Mouse (Mus musculus) ES-E14 (cell line): ENCODE measurements around the gene 2300003K06Rik. TPM values are rescaled to one million over a fixed set of nuclear protein-coding genes. Genes with fewer than 3 reads are reported as not detected.
"Not testable (repeated sequence)": the region's sequence is repeated elsewhere in the genome, so short reads cannot be mapped to it uniquely, and the experiment has no call there.

Experiments
- DNase-seq: peaks from one replicate; pipeline ENCODE4 v3.0.0-alpha.2; 2013; ENCODE audit warnings: low read depth, low spot score
- H3K27ac ChIP-seq: 2 replicates; pipeline ENCODE4 v1.5.1; 2012; ENCODE audit warnings: low read depth, mild to moderate bottlenecking, low read length, moderate library complexity, mixed read lengths; ENCODE audit not compliant: poor library complexity, insufficient read depth, severe bottlenecking
- H3K36me3 ChIP-seq: 2 replicates; pipeline ENCODE4 v1.6.1; 2012; ENCODE audit warnings: mild to moderate bottlenecking, low read length, moderate library complexity, mixed read lengths; ENCODE audit not compliant: control insufficient read depth, poor library complexity, insufficient read depth, severe bottlenecking
- H3K4me1 ChIP-seq, 2 experiments: fragments of 150-350 bp in 1 of 2; sonication (generic) in 1 of 2; 2 replicates each; pipeline ENCODE4 v1.6.1; 2012; ENCODE audit warnings: low read length in 2 of 2, mild to moderate bottlenecking in 1 of 2, mixed read lengths in 1 of 2; ENCODE audit not compliant: control insufficient read depth in 2 of 2, insufficient read depth in 2 of 2, poor library complexity in 1 of 2
- H3K4me3 ChIP-seq, 2 experiments: fragments of 150-350 bp in 1 of 2; sonication (generic) in 1 of 2; 2 replicates each; pipeline ENCODE4 v1.5.1; 2012; ENCODE audit warnings: low read length in 2 of 2, low read depth in 1 of 2, mild to moderate bottlenecking in 1 of 2, mixed read lengths in 1 of 2; ENCODE audit not compliant: insufficient read depth in 1 of 2, poor library complexity in 1 of 2, severe bottlenecking in 1 of 2
- H3K9ac ChIP-seq: 2 replicates; pipeline ENCODE4 v1.6.1; 2012; ENCODE audit warnings: low read depth, mild to moderate bottlenecking, low read length, mixed read lengths; ENCODE audit not compliant: poor library complexity, insufficient read depth, severe bottlenecking
- H3K9me3 ChIP-seq: fragments of 150-350 bp; sonication (generic); 2 replicates; pipeline ENCODE4 v1.6.1; 2012; ENCODE audit warnings: low read depth, mild to moderate bottlenecking, low read length; ENCODE audit not compliant: control insufficient read depth, insufficient read depth
- CHD2 ChIP-seq: IDR thresholded peaks from 2 replicates; pipeline ENCODE4 v1.6.1; 2014; ENCODE audit warnings: mild to moderate bottlenecking, low read depth, low read length, inconsistent platforms
- HCFC1 ChIP-seq: IDR thresholded peaks from 2 replicates; pipeline ENCODE4 v1.6.1; 2012; ENCODE audit warnings: low read length, inconsistent platforms, borderline replicate concordance; ENCODE audit not compliant: insufficient read depth
- MAFK ChIP-seq: IDR thresholded peaks from 2 replicates; pipeline ENCODE4 v1.6.1; 2014; ENCODE audit warnings: mild to moderate bottlenecking, low read depth, low read length, inconsistent platforms; ENCODE audit not compliant: insufficient read depth
- ZC3H11A ChIP-seq: IDR thresholded peaks from 2 replicates; pipeline ENCODE4 v1.6.1; 2012; ENCODE audit warnings: low read depth, mild to moderate bottlenecking, inconsistent platforms, low read length, borderline replicate concordance
- ZNF384 ChIP-seq: IDR thresholded peaks from 2 replicates; pipeline ENCODE4 v1.6.1; 2012; ENCODE audit warnings: low read depth, low read length, inconsistent platforms
- in situ Hi-C, 2 experiments: fragments of 600-800 bp; cut with MboI; formaldehyde crosslinking; loops; one replicate each; pipeline ENCODE4 v1.15.1; 2025; ENCODE audit warnings: low sequenced_read_pairs in 2 of 2, inconsistent platforms in 1 of 2; ENCODE audit not compliant: unreplicated experiment in 2 of 2
- total RNA-seq: library from RNA; depleted of rRNA; stranded (reverse); fragments of 300-350 nt; gene quantifications from 2 replicates; pipeline ENCODE4 v1.2.3, GENCODE M21; 2012

2300003K06Rik gene
- total RNA-seq, 1 experiment: not detected

DNA sequence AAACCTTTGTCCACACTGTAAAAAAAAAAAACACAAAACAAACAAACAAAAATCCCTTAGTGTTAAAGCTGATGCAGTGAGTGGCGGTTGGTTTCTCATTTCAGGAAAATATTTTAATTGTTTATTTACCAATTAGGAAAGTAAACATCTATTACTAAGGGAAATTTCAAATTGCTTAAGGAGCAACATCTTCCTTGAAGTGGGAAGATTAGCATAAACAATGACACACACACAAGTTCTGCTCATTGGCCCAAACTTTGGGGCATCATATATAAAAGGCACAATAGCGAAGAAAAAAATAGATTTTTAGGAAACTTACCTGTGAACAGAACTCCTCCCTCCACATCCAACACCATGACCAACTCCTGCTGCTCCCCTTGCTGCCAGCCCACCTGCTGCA, 19.8 kb upstream of the 2300003K06Rik start, which contains the start of gene Gm11568:
TSS of gene Gm11568 (plus strand) at position 301 of the 400 bp plus-strand sequence.
- Histone ChIP-seq H3K36me3 (no peaks in the 10 kb centered on the region), H3K9ac (no peak within 1 kb of the TSS), H3K4me1 (no peaks in the 10 kb centered on the region), H3K9me3 (no peaks in the 10 kb centered on the region), H3K27ac (no peak within 1 kb of the TSS), H3K4me3 (no peak within 1 kb of the TSS)
- TF ChIP-seq ZNF384 (no peak), HCFC1 (no peak), ZC3H11A (no peak), CHD2 (no peak), MAFK (no peak)
- in situ Hi-C loops: no loop called here
- no peak for DNase-seq

DNA sequence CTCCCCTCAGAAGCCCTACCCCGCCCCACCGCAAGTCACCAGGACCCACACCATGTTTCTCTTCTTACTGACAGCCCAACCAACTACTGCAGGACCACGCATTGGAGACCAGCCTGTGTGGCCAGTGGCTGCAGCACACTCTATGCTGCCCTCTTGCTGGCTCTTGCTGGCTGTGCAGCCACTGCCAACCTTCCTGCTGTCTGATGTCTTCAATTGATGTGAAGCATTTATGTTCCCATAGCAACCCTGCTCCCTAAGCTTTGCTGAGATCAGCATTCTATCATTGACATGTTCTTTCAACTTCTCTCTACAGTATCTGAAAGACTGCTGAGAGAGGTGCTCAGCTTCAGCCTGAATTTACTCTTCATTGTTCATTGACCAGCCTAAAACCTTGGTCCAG, 16.3 kb upstream of the 2300003K06Rik start:
- DNase-seq: peak; percentile 6
- in situ Hi-C loops: no loop called here
- TF ChIP-seq MAFK (peak; percentile 83), CHD2 (no peak)
- Histone ChIP-seq H3K27ac (no peak overlapping the region), H3K4me1 (no peaks in the 10 kb centered on the region), H3K4me3 (no peak overlapping the region), H3K36me3 (no peaks in the 10 kb centered on the region), H3K9ac (no peak overlapping the region), H3K9me3 (no peaks in the 10 kb centered on the region)

DNA sequence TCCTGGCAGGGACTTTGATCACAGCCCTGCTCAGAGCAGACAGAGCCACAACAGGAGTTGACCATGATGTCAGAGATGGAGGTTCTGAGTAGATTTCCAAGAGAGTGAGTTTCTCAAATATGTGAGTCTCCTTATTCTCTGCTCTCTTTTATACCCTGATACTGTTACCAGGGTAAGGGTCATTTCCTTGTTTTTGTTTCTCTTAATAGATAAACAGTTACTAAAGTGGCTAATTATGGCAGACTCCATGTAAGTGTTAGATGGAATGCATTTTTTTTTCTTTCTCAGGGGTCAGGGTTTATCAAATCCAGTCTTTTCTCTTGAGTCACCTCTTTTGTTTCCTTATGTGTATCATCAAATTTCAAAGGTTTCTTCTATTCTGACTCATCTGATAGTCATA, 13.6 kb upstream of the 2300003K06Rik start, which contains the start of gene Krtap4-16:
TSS of gene Krtap4-16 (minus strand) at position 101 of the 400 bp plus-strand sequence.
- no peak within 1 kb of the TSS for H3K4me3 ChIP-seq
- no peak within 1 kb of the TSS for H3K27ac ChIP-seq
- H3K9me3 ChIP-seq: no peaks in the 10 kb centered on the region
- no peaks in the 10 kb centered on the region for H3K36me3 ChIP-seq
- no peaks in the 10 kb centered on the region for H3K4me1 ChIP-seq
- DNase-seq: no peak
- in situ Hi-C loops: no loop called here
- TF ChIP-seq ZNF384: no peak
- no peak for TF ChIP-seq MAFK
- no peak for TF ChIP-seq HCFC1
- no peak for TF ChIP-seq CHD2
- TF ChIP-seq ZC3H11A: no peak
- H3K9ac ChIP-seq: no peak within 1 kb of the TSS

GRCm38 (mm10) chr11:99846746-99847145, 8.9 kb upstream of the 2300003K06Rik start:
- Histone ChIP-seq H3K4me1 (no peaks in the 10 kb centered on the region), H3K4me3 (no peak overlapping the region), H3K9me3 (no peaks in the 10 kb centered on the region), H3K27ac (no peak overlapping the region), H3K9ac (no peak overlapping the region), H3K36me3 (no peaks in the 10 kb centered on the region)
- DNase-seq: no peak
- TF ChIP-seq CHD2 (no peak), MAFK (no peak), HCFC1 (no peak), ZNF384 (no peak), ZC3H11A (no peak)
- in situ Hi-C loops: no loop called here

DNA sequence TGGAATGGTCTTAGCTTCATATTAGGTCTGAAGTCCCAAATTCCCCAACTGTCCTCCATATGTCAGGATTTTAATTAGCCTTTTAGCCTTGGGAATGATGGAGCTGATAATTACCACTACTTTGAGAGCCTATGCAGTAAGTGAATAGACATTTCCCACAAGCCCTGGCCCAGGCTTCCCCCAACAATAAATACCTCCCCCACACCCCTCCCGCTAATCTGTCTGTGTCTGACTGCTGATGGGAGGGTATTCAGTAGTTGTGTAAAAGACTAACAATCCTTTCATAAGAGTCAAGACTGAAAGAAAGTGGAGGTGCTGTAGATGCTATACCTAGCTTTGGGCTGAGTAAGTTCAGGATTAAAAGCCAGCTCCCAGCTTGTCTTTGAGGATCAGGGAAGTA, 4.3 kb upstream of the 2300003K06Rik start:
- Histone ChIP-seq H3K27ac (no peak overlapping the region), H3K36me3 (no peaks in the 10 kb centered on the region), H3K9ac (no peak overlapping the region), H3K9me3 (no peaks in the 10 kb centered on the region), H3K4me1 (no peaks in the 10 kb centered on the region), H3K4me3 (no peak overlapping the region)
- TF ChIP-seq ZNF384: no peak
- no peak for TF ChIP-seq ZC3H11A
- TF ChIP-seq HCFC1: no peak
- no peak for TF ChIP-seq MAFK
- no peak for TF ChIP-seq CHD2
- no peak for DNase-seq
- in situ Hi-C loops: no loop called here

- H3K27ac ChIP-seq, H3K4me1 ChIP-seq, H3K9me3 ChIP-seq, DNase-seq, H3K4me3 ChIP-seq, in situ Hi-C loops, H3K9ac ChIP-seq, H3K36me3 ChIP-seq: not testable (repeated sequence)
Observed at GRCm38 (mm10) chr11:99815566-99815965, 22.3 kb downstream of the 2300003K06Rik start, which contains the start of gene Gm11564. Gene Gm11564 (minus strand): TSS chr11:99815666.

DNA sequence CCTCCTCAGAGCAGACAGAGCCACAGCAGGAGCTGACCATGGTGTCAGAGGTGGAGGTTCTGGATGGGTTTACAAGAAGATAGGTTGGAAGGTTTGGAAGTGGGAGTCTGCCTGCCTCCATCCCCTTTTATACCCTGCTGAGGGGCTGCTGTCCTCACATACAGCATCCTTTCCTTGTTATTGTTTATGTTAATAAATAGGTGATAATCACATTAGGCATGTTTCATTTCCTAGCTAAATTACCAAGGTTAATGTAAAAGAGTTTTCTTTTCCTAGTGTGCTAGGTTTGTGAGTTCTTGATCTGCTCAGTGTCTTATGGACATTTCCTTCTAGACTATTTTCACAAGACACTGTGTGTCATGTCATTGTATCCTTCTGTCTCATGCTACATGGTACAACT, 28.1 kb downstream of the 2300003K06Rik start, which contains the start of gene Krtap4-13:
TSS of gene Krtap4-13 (minus strand) at position 101 of the 400 bp plus-strand sequence.
- in situ Hi-C loops, H3K9me3 ChIP-seq: not testable (repeated sequence)

More for the DNA sequence above, 28.1 kb downstream of the 2300003K06Rik start, which contains the start of gene Krtap4-13:
- H3K27ac ChIP-seq, DNase-seq, H3K9ac ChIP-seq, H3K36me3 ChIP-seq, H3K4me1 ChIP-seq, H3K4me3 ChIP-seq: not testable (repeated sequence)
